Mouse (Mus musculus): ENCODE measurements around the gene Usp20.

Usp20 gene

GRCm38 (mm10) chr2:30966826-30967225 is 15.3 kb upstream of the Usp20 start:
- H3K4me1 ChIP-seq (replicated peaks; ENCODE audit: low read depth, low read length), result peaks cover 49% of the 10 kb centered on the region
- TF ChIP-seq CTCF (conservative IDR thresholded peaks at IDR 0.05; ENCODE audit: low read length) (no peak), POU5F1 (IDR thresholded peaks at IDR 0.05; ENCODE audit: borderline replicate concordance, low read length) (no peak), NANOG (IDR thresholded peaks at IDR 0.05; ENCODE audit: borderline replicate concordance, low read length) (no peak)
- no peaks in the 10 kb centered on the region for H3K9me3 ChIP-seq (ENCODE audit: low read length)
- peaks cover 62% of the 10 kb centered on the region for H3K36me3 ChIP-seq (ENCODE audit: insufficient read depth, low read length)
- H3K27me3 ChIP-seq (ENCODE audit: insufficient read depth, low read length), result no peaks in the 10 kb centered on the region
- H3K4me3 ChIP-seq (replicated peaks; ENCODE audit: low read length), result peak overlapping the region; percentile 98

- peaks cover 41% of the 10 kb centered on the region for H3K4me1 ChIP-seq (replicated peaks; ENCODE audit: low read depth, low read length)
- TF ChIP-seq NANOG (IDR thresholded peaks at IDR 0.05; ENCODE audit: borderline replicate concordance, low read length) (no peak), POU5F1 (IDR thresholded peaks at IDR 0.05; ENCODE audit: borderline replicate concordance, low read length) (no peak), CTCF (conservative IDR thresholded peaks at IDR 0.05; ENCODE audit: low read length) (peak; percentile 17; the same call in 1 of the 2 replicates)
- H3K36me3 ChIP-seq (ENCODE audit: insufficient read depth, low read length), result peaks cover 59% of the 10 kb centered on the region
- H3K27me3 ChIP-seq (ENCODE audit: insufficient read depth, low read length), result no peaks in the 10 kb centered on the region
- H3K9me3 ChIP-seq (ENCODE audit: low read length), result no peaks in the 10 kb centered on the region
- H3K4me3 ChIP-seq (replicated peaks; ENCODE audit: low read length), result peak within 1 kb of the TSS; percentile 98
These were observed 14.4 kb upstream of the Usp20 start, which contains the start of gene Tor1a for GRCm38 (mm10) chr2:30967352-30968327. Gene Tor1a (minus strand): TSS chr2:30967933.

GRCm38 (mm10) chr2:30983024-30983423 is 945 bp downstream of the Usp20 start:
- H3K27me3 ChIP-seq (ENCODE audit: insufficient read depth, low read length), result no peaks in the 10 kb centered on the region

GRCm38 (mm10) chr2:30985111-30986020 is 3.3 kb downstream of the Usp20 start:
- H3K9me3 ChIP-seq (ENCODE audit: low read length), result no peaks in the 10 kb centered on the region
- no peak for TF ChIP-seq CTCF (conservative IDR thresholded peaks at IDR 0.05; ENCODE audit: low read length)
- no peak for TF ChIP-seq POU5F1 (IDR thresholded peaks at IDR 0.05; ENCODE audit: borderline replicate concordance, low read length)
- H3K36me3 ChIP-seq (ENCODE audit: insufficient read depth, low read length), result peaks cover 19% of the 10 kb centered on the region
- peaks cover 47% of the 10 kb centered on the region for H3K4me1 ChIP-seq (replicated peaks; ENCODE audit: low read depth, low read length)
- no peaks in the 10 kb centered on the region for H3K27me3 ChIP-seq (ENCODE audit: insufficient read depth, low read length)
- peak overlapping the region; percentile 54 for H3K4me3 ChIP-seq (replicated peaks; ENCODE audit: low read length)

More at GRCm38 (mm10) chr2:30983024-30983423, 945 bp downstream of the Usp20 start:
- H3K4me1 ChIP-seq (replicated peaks; ENCODE audit: low read depth, low read length), result peaks cover 44% of the 10 kb centered on the region
- no peaks in the 10 kb centered on the region for H3K9me3 ChIP-seq (ENCODE audit: low read length)
- peak overlapping the region; percentile 99 for H3K4me3 ChIP-seq (replicated peaks; ENCODE audit: low read length)
- no peak for TF ChIP-seq NANOG (IDR thresholded peaks at IDR 0.05; ENCODE audit: borderline replicate concordance, low read length)
- TF ChIP-seq CTCF (conservative IDR thresholded peaks at IDR 0.05; ENCODE audit: low read length), result no peak
- no peak for TF ChIP-seq POU5F1 (IDR thresholded peaks at IDR 0.05; ENCODE audit: borderline replicate concordance, low read length)
- H3K36me3 ChIP-seq (ENCODE audit: insufficient read depth, low read length), result peaks cover 39% of the 10 kb centered on the region

- Histone ChIP-seq H3K4me3 (replicated peaks; ENCODE audit: low read length) (no peak overlapping the region), H3K4me1 (replicated peaks; ENCODE audit: low read depth, low read length) (peaks cover 39% of the 10 kb centered on the region), H3K27me3 (ENCODE audit: insufficient read depth, low read length) (no peaks in the 10 kb centered on the region), H3K9me3 (ENCODE audit: low read length) (0 out of 2 replicates have a peak, but pooled peaks cover 5% of the 10 kb centered on the region), H3K36me3 (ENCODE audit: insufficient read depth, low read length) (peaks cover 7% of the 10 kb centered on the region; the same call in 1 of the 2 replicates)
- no peak for TF ChIP-seq POU5F1 (IDR thresholded peaks at IDR 0.05; ENCODE audit: borderline replicate concordance, low read length)
- no peak for TF ChIP-seq NANOG (IDR thresholded peaks at IDR 0.05; ENCODE audit: borderline replicate concordance, low read length)
- TF ChIP-seq CTCF (conservative IDR thresholded peaks at IDR 0.05; ENCODE audit: low read length), result no peak
These were observed 8.1 kb downstream of the Usp20 start for GRCm38 (mm10) chr2:30990221-30990620.

- TF ChIP-seq NANOG (IDR thresholded peaks at IDR 0.05; ENCODE audit: borderline replicate concordance, low read length) (no peak), POU5F1 (IDR thresholded peaks at IDR 0.05; ENCODE audit: borderline replicate concordance, low read length) (no peak), CTCF (conservative IDR thresholded peaks at IDR 0.05; ENCODE audit: low read length) (no peak)
- Histone ChIP-seq H3K27me3 (ENCODE audit: insufficient read depth, low read length) (peaks cover 9% of the 10 kb centered on the region), H3K4me1 (replicated peaks; ENCODE audit: low read depth, low read length) (peaks cover 42% of the 10 kb centered on the region), H3K9me3 (ENCODE audit: low read length) (0 out of 2 replicates have a peak, but pooled peaks cover 5% of the 10 kb centered on the region), H3K36me3 (ENCODE audit: insufficient read depth, low read length) (peaks cover 2% of the 10 kb centered on the region), H3K4me3 (replicated peaks; ENCODE audit: low read length) (no peak overlapping the region)
These were observed 12.8 kb downstream of the Usp20 start for GRCm38 (mm10) chr2:30994853-30995252.

- Histone ChIP-seq H3K9me3 (ENCODE audit: low read length) (0 out of 2 replicates have a peak, but pooled peaks cover 5% of the 10 kb centered on the region), H3K4me3 (replicated peaks; ENCODE audit: low read length) (no peak overlapping the region), H3K27me3 (ENCODE audit: insufficient read depth, low read length) (peaks cover 9% of the 10 kb centered on the region), H3K36me3 (ENCODE audit: insufficient read depth, low read length) (peaks cover 8% of the 10 kb centered on the region), H3K4me1 (replicated peaks; ENCODE audit: low read depth, low read length) (peaks cover 35% of the 10 kb centered on the region)
- TF ChIP-seq NANOG (IDR thresholded peaks at IDR 0.05; ENCODE audit: borderline replicate concordance, low read length) (no peak), POU5F1 (IDR thresholded peaks at IDR 0.05; ENCODE audit: borderline replicate concordance, low read length) (no peak), CTCF (conservative IDR thresholded peaks at IDR 0.05; ENCODE audit: low read length) (no peak)
These were observed 13.4 kb downstream of the Usp20 start for GRCm38 (mm10) chr2:30995432-30995996.
